Mouse (Mus musculus): ENCODE measurements around the gene Wfdc17. TPM values are rescaled to one million over a fixed set of nuclear protein-coding genes. Genes with fewer than 3 reads are reported as not detected.

The Wfdc17 gene
- polyA plus RNA-seq, 1 experiment from 2014 or later, result 1.9 TPM

GRCm38 (mm10) chr11:83708715-83709114 is 4.9 kb downstream of the Wfdc17 start, which contains the start of gene Wfdc18:
TSS of gene Wfdc18 (plus strand) at chr11:83709015.
- Histone ChIP-seq H3K36me3 (ENCODE audit: control insufficient read depth, insufficient read depth, low read length) (no peaks in the 10 kb centered on the region), H3K4me3 (ENCODE audit: low read length) (no peak within 1 kb of the TSS), H3K4me2 (ENCODE audit: low read depth, low read length) (no peak within 1 kb of the TSS), H3K27me3 (replicated peaks; ENCODE audit: control insufficient read depth, insufficient read depth, low read length) (no peaks in the 10 kb centered on the region), H3K27ac (ENCODE audit: low read length) (no peak within 1 kb of the TSS), H3K4me1 (ENCODE audit: control insufficient read depth, insufficient read depth, low read length) (no peaks in the 10 kb centered on the region), H3K9ac (ENCODE audit: low read depth, low read length) (no peak within 1 kb of the TSS), H3K9me3 (ENCODE audit: control insufficient read depth, low read length) (no peaks in the 10 kb centered on the region)
- 69% methylated on average over 4 of the region's 4 CpGs for WGBS
- ATAC-seq, result no peak

DNA sequence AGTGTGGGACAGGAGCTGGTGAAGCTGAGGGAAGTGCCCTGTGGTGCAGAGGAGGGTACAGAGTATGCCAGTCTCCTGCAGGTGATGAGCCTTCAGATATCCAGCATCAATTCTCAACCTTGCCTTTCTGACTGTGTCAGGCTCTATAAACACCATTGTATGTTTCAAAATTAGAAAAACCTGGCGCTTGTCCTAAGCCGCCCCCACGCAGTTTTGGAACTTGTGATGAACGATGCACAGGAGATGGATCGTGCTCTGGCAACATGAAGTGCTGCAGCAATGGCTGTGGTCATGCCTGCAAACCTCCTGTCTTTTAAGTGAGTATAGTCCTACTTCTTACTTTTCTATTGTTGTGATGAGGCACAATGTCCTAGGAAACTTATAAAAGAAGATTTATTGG is 5.9 kb downstream of the Wfdc17 start:
- Histone ChIP-seq H3K9ac (ENCODE audit: low read depth, low read length) (no peak overlapping the region), H3K4me2 (ENCODE audit: low read depth, low read length) (no peak overlapping the region), H3K4me3 (ENCODE audit: low read length) (no peak overlapping the region), H3K27ac (ENCODE audit: low read length) (no peak overlapping the region), H3K27me3 (replicated peaks; ENCODE audit: control insufficient read depth, insufficient read depth, low read length) (no peaks in the 10 kb centered on the region), H3K36me3 (ENCODE audit: control insufficient read depth, insufficient read depth, low read length) (no peaks in the 10 kb centered on the region), H3K9me3 (ENCODE audit: control insufficient read depth, low read length) (no peaks in the 10 kb centered on the region), H3K4me1 (ENCODE audit: control insufficient read depth, insufficient read depth, low read length) (no peaks in the 10 kb centered on the region)
- 85% methylated on average over 5 of the region's 5 CpGs for WGBS
- no peak for ATAC-seq

DNA sequence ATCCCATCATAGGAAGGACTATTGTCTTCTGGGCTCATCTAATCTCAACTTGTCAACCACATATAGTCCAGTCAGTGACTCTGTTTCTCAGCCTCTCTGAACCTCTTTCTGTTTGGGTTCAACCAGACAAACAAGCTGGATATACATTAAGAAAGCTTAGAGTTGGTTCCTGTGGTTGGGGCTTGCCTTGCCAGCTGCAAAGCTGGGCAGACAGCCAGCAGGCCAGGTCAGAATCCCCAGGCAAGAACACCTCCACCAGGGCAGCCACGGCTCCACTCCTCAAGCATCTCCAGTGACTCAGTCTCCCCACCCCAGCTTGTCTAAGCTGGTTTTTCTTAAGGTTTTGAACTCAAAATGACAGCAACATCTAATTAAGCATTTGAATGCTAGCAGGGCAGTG is 8.9 kb downstream of the Wfdc17 start:
- Histone ChIP-seq H3K4me1 (ENCODE audit: control insufficient read depth, insufficient read depth, low read length) (no peaks in the 10 kb centered on the region), H3K9me3 (ENCODE audit: control insufficient read depth, low read length) (no peaks in the 10 kb centered on the region), H3K9ac (ENCODE audit: low read depth, low read length) (no peak overlapping the region), H3K27me3 (replicated peaks; ENCODE audit: control insufficient read depth, insufficient read depth, low read length) (no peaks in the 10 kb centered on the region), H3K36me3 (ENCODE audit: control insufficient read depth, insufficient read depth, low read length) (no peaks in the 10 kb centered on the region), H3K4me3 (ENCODE audit: low read length) (no peak overlapping the region), H3K4me2 (ENCODE audit: low read depth, low read length) (no peak overlapping the region), H3K27ac (ENCODE audit: low read length) (no peak overlapping the region)
- 75% methylated on average over 1 of the region's 1 CpGs for WGBS
- ATAC-seq, result no peak

DNA sequence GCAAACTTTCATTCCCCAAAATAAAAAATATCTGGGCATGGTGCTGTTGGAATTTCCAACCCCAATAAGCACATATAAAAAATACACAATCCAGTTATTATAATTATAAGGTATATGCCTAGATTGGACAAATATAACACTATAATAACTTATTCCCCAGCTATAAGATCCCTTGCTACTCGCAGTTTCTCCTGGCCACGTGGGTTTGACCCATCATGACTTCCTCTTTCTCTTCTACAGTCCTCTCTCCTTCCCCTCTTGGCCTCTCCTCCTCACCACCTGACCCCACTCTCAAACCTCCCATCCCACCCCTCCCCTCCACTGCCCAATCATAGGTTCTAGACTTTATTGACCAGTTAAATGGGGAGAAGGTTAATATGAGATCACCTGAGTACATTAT is 10.1 kb downstream of the Wfdc17 start:
- Histone ChIP-seq H3K36me3 (ENCODE audit: control insufficient read depth, insufficient read depth, low read length) (no peaks in the 10 kb centered on the region), H3K9ac (ENCODE audit: low read depth, low read length) (no peak overlapping the region), H3K27ac (ENCODE audit: low read length) (no peak overlapping the region), H3K4me2 (ENCODE audit: low read depth, low read length) (no peak overlapping the region), H3K4me3 (ENCODE audit: low read length) (no peak overlapping the region), H3K9me3 (ENCODE audit: control insufficient read depth, low read length) (no peaks in the 10 kb centered on the region), H3K4me1 (ENCODE audit: control insufficient read depth, insufficient read depth, low read length) (no peaks in the 10 kb centered on the region), H3K27me3 (replicated peaks; ENCODE audit: control insufficient read depth, insufficient read depth, low read length) (no peaks in the 10 kb centered on the region)
- ATAC-seq, result no peak
- whole genome bisulfite sequencing, result 85% methylated on average over 2 of the region's 2 CpGs

- Histone ChIP-seq H3K27me3 (replicated peaks; ENCODE audit: control insufficient read depth, insufficient read depth, low read length) (no peaks in the 10 kb centered on the region), H3K4me2 (ENCODE audit: low read depth, low read length) (no peak overlapping the region), H3K36me3 (ENCODE audit: control insufficient read depth, insufficient read depth, low read length) (no peaks in the 10 kb centered on the region), H3K9ac (ENCODE audit: low read depth, low read length) (no peak overlapping the region), H3K27ac (ENCODE audit: low read length) (no peak overlapping the region), H3K9me3 (ENCODE audit: control insufficient read depth, low read length) (no peaks in the 10 kb centered on the region), H3K4me1 (ENCODE audit: control insufficient read depth, insufficient read depth, low read length) (no peaks in the 10 kb centered on the region), H3K4me3 (ENCODE audit: low read length) (no peak overlapping the region)
- no peak for ATAC-seq
- 86% methylated on average over 6 of the region's 6 CpGs for WGBS
These were observed 13.4 kb downstream of the Wfdc17 start for GRCm38 (mm10) chr11:83717042-83717665.

DNA sequence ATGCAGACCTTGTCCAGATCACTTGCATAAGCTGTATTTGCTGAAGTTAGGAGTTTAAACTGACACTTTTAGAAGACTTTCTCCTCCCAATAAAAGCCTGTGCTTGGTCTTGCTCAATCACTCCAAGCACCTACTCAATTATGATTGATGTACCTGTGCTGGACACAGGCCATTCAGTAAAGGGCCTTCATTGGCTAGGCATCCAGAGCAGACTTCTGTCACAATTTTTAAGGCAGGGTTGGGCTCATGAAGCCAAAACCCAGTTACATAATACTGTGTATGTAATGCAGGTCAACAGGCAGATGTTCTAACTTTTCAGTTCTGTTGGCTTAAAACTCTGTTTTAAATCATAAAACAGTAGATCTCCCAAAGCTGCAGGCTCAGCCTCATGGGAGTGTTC is 17.0 kb downstream of the Wfdc17 start:
- no peak for ATAC-seq
- H3K4me2 ChIP-seq (ENCODE audit: low read depth, low read length), result no peak overlapping the region
- H3K27me3 ChIP-seq (replicated peaks; ENCODE audit: control insufficient read depth, insufficient read depth, low read length), result no peaks in the 10 kb centered on the region
- H3K9ac ChIP-seq (ENCODE audit: low read depth, low read length), result no peak overlapping the region
- no peaks in the 10 kb centered on the region for H3K36me3 ChIP-seq (ENCODE audit: control insufficient read depth, insufficient read depth, low read length)
- H3K9me3 ChIP-seq (ENCODE audit: control insufficient read depth, low read length), result no peaks in the 10 kb centered on the region
- H3K27ac ChIP-seq (ENCODE audit: low read length), result no peak overlapping the region
- no peaks in the 10 kb centered on the region for H3K4me1 ChIP-seq (ENCODE audit: control insufficient read depth, insufficient read depth, low read length)
- H3K4me3 ChIP-seq (ENCODE audit: low read length), result no peak overlapping the region

DNA sequence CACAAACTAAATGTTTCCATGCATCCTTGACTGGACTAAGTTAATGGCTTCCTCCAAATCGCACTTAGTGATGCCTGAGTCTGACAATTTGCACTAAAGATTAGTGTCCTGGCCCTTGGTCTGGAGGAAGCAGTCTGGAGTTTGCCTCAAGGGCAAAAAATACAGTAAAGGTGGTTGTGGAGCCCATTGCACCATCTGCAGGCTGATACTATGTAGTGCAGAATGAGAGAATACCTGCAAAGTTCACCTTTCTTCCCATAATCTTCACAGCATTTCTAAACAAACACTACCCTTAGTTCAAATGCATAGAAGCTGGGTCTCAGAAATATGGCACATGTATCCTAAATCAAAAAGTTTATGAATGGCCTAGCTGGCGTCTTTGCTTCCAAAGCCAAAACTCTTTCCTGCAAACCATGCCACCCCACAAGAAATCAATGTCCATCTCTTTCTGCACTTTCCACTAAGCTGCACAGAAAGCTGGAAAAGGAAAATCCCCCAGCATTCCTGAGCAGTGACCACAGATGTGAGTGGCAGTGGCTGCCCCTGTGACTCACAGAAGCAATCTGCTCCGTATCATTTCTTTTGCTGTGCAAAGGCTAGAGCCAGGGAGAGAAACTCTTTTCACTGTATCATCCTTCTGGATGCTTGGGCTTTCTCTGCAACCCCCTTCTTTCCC is 25.1 kb downstream of the Wfdc17 start:
- ATAC-seq, result no peak
- H3K9ac ChIP-seq (ENCODE audit: low read depth, low read length), result no peak overlapping the region
- H3K36me3 ChIP-seq (ENCODE audit: control insufficient read depth, insufficient read depth, low read length), result no peaks in the 10 kb centered on the region
- no peak overlapping the region for H3K4me2 ChIP-seq (ENCODE audit: low read depth, low read length)
- no peaks in the 10 kb centered on the region for H3K9me3 ChIP-seq (ENCODE audit: control insufficient read depth, low read length)
- 58% methylated on average over 3 of the region's 3 CpGs for WGBS
- no peaks in the 10 kb centered on the region for H3K4me1 ChIP-seq (ENCODE audit: control insufficient read depth, insufficient read depth, low read length)
- no peaks in the 10 kb centered on the region for H3K27me3 ChIP-seq (replicated peaks; ENCODE audit: control insufficient read depth, insufficient read depth, low read length)
- H3K4me3 ChIP-seq (ENCODE audit: low read length), result no peak overlapping the region
- H3K27ac ChIP-seq (ENCODE audit: low read length), result no peak overlapping the region

DNA sequence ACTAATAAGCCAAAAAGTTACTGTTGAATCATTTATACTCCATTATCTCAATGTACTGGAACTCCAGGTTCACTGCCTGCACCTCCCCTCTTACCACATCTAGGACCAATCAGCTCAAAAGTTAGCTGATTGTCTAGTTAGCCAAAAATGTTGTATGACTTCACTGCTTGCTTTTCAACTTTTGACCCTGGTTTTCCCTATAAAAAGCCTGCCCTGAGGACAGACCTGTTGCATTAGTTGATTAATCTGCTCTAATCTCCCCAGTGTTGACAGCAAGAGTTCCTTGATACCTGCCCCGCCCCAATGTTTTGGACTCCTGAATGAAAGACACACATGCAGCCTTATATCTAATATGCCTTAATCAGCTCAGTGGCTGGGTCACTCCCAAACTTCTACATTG is 27.3 kb downstream of the Wfdc17 start:
- Histone ChIP-seq H3K9ac (ENCODE audit: low read depth, low read length) (no peak overlapping the region), H3K4me1 (ENCODE audit: control insufficient read depth, insufficient read depth, low read length) (no peaks in the 10 kb centered on the region), H3K27me3 (replicated peaks; ENCODE audit: control insufficient read depth, insufficient read depth, low read length) (no peaks in the 10 kb centered on the region), H3K4me2 (ENCODE audit: low read depth, low read length) (no peak overlapping the region), H3K4me3 (ENCODE audit: low read length) (no peak overlapping the region), H3K27ac (ENCODE audit: low read length) (no peak overlapping the region), H3K36me3 (ENCODE audit: control insufficient read depth, insufficient read depth, low read length) (no peaks in the 10 kb centered on the region), H3K9me3 (ENCODE audit: control insufficient read depth, low read length) (no peaks in the 10 kb centered on the region)
- no peak for ATAC-seq
- WGBS, result 97% methylated on average over 1 of the region's 1 CpGs

DNA sequence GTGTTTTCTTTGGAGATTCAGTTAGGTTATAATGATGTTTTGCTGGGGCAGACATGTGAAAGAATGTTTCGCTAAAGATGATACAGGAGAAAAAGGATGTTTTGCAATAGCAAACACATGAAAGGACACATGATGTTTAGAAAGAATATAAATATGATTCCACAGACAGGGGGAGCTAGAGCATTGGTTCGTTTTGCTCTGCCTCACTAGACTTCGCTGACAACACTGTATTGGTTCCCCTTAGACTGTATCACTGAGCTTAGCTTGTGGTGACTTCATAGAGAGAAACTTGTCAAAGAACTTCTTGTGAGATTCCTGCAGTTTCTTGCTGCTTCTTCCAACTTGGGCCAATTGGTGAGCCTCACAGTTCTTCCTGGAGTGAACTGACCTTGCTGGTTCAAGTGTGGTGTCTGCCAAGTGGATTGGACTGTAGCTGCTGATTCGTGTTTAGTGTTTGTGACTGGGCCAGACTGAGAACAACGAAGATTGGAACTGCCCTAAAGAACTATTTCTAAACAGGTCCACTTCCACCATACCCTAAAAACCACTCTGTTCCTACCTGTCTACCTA is 29.4 kb downstream of the Wfdc17 start:
- no peaks in the 10 kb centered on the region for H3K4me1 ChIP-seq (ENCODE audit: control insufficient read depth, insufficient read depth, low read length)
- no peak overlapping the region for H3K9ac ChIP-seq (ENCODE audit: low read depth, low read length)
- no peak overlapping the region for H3K4me3 ChIP-seq (ENCODE audit: low read length)
- no peak overlapping the region for H3K4me2 ChIP-seq (ENCODE audit: low read depth, low read length)
- ATAC-seq, result no peak
- no peak overlapping the region for H3K27ac ChIP-seq (ENCODE audit: low read length)
- H3K27me3 ChIP-seq (replicated peaks; ENCODE audit: control insufficient read depth, insufficient read depth, low read length), result no peaks in the 10 kb centered on the region
- no peaks in the 10 kb centered on the region for H3K9me3 ChIP-seq (ENCODE audit: control insufficient read depth, low read length)
- H3K36me3 ChIP-seq (ENCODE audit: control insufficient read depth, insufficient read depth, low read length), result no peaks in the 10 kb centered on the region
- WGBS, result 85% methylated on average over 5 of the region's 5 CpGs

All from intestine, embryonic 16.5 days (tissue).